Mouse (Mus musculus) heart, adult 18-20 months (tissue): ENCODE measurements at regions not wholly inside any gene's neighbourhood (a gene's known extent, or its start where the extent isn't known, plus 50 kb on each side); places are given as distances from the start of the nearest gene placed in this dataset.
A peak's percentile ranks its signal among the peaks of the same experiment; 100 is the strongest.

Experiments used
- DNase-seq, 2 experiments: peaks; one replicate each; pipeline ENCODE4 v3.0.0; 2021 to 2022; ENCODE audit warnings: mixed read lengths in 1 of 2

DNA sequence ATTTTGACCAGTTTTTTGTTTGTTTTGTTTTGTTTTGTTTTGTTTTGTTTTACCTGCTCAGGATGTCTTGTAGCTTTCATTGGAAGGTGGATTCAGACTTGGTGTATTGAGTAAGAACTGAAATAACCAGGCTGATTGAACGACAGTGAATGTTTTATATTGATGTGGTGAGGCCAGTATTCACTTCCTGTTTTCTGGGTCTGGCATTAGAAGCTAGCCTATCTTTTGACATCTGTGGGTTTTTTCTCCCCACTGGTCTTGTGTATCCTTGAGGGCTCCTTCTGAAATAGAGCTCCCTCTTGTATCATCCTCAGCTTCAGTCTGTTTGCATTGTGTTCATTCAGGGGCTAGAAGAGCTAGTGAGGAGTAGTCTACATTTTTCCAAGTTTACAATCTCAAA, 175.5 kb downstream of the 1700129C05Rik start:
- DNase-seq: no peak

DNA sequence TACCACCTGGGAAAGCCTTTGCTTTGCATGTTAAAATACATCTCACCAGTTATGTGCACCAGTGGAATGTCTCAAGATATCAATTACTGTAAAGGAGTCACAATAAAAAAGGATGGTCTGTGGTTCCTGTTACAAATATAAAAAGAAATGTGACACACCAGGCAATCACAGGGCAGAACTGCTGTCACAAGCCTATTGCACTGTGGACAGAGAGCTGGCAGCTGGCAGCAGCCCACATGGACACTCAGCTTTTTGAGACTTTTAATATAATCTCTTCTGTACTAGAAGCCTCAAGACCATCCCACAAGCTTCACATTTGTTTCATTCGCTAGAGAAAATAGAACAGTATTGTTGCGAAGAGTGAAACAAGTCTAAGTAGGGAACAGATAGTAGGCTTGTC, 197.7 kb downstream of the 1700129C05Rik start:
- no peak for DNase-seq

DNA sequence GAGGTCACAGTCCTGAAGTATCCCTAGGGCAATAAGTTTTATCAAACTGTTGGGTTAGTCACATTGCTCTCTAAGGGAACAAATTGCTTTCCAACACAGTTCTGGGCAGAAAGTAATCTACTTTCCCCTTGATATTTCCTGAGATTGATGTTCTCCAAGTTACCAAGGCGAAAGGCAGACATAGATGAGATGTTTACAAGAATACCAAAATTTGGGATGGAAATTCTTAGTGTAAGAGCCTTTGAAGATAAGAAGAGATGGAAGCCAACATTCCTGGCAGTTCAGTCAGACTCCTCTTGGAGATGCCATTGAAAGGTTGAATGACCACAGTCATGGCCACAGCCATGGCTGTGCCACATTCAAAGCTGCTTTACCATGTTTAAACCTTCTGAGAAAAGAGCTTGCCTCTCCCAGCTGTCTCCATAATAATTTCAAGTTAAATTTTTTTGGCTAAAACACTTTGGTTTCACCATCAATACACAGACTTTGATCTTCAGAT, 199.4 kb downstream of the 1700129C05Rik start:
- peak; percentile 5 to 22 for DNase-seq

DNA sequence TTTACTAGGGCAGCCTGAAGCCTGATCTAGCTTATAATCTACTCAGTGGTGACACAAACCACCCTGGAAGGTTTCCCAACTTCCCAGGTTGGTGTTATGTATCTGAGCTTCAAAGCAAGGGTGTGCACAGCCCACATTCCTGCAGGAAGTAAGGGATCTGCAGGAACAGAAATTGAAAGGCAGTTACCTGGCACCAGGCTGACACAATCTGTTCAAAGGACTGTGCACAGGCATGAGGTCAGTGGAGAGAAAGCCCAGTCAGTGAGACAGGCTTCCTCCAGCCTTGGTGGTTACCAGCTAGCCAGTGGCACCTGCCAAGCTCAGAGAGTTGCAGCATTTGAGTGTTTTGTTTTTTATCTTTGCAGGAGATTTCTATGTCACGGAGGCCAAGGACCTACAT, 203.6 kb downstream of the 1700129C05Rik start:
- DNase-seq: no peak

DNA sequence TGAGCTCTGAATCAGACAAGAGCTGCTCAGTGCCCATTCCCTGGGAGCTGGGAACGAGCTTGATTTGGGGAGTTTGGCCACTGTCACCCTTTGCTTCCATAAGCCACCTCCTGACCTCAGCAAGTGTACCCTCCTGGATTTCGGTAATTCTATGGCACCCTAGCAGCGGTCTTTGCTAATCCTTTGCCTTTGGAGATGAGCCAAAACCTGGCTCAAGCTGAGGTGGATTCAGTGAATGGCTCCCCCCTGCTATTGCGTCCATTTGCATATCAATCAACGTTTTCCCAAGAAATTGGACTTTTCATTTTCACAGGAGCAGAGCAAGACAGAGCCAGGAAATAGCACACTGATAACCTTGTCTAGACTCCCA, 204.1 kb downstream of the 1700129C05Rik start:
- DNase-seq: no peak

DNA sequence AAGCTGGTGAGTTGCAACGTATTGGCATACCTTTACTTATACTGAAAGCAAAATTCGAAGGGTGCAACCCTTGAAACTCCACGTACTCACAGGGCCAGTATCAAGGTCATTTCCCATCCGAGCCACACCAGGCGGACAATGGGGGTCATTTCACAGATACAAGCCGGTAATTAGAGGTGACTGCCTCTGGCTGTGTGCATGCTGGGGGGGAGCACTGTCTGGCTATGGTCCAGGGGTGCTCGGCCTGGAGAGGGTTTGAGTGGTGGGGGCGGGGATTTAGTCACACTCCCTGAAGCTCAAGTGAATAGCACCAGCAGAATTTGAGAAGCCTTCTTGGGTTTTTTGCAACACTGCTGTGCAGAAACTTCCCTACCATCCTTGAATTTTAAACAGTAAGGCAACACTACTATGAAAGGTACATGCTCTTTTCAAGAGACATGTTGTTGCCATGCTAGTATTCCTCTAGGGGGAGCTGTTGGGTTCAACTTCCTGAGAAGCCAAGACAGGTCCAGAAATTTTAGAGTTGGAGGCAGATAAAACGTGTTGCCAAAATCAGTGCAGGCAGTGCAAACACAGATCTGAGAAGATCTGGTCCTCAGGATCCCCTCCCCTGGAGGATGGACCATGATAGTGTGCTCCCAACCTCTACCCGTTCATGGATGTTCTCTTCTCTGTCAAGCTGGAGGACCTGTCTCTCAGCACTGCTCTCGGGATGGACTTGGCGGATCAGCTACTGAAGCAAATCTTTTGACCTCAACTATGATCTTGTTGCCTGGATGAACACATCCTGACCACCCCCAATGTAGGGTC, 204.7 kb downstream of the 1700129C05Rik start:
- no peak for DNase-seq

DNA sequence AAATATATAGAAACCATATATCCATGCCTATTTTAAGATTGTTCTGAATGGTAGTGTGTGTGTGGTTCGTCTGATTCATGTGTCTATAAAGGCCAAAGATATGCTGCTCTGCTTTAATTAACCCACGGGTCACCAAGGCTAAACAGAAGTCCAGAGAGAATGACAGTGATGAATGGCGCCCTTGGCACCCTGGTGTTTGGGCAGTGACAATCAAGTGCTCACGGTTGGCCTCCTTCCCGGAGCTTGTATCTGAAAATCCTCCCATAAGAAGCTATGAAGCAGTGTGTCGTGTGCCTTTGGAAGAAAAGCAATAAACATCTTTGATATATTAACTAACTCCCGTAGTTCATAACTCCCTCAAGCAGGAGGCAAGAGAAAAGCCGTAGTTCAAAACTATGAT, 205.4 kb downstream of the 1700129C05Rik start:
- DNase-seq: peak; percentile 35 to 47

DNA sequence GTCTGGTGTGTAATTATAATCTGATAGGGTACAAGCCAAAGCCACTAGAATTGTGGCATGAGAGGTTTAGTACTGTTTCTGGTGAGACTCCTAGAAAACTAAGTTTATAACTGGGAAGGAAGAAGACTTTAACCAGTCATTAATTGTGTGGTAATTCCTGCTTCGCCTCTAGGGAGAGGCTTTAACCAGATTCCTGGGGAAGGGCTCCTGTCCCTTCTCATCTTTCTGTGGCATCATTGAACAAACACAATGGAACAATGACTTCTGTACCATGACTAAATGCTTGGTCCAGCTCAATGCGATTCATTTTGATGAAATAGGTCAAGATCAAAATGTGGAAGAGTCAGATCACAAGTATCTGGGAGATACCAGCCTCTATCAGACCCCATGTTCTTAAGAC, 206.6 kb downstream of the 1700129C05Rik start:
- DNase-seq: no peak

DNA sequence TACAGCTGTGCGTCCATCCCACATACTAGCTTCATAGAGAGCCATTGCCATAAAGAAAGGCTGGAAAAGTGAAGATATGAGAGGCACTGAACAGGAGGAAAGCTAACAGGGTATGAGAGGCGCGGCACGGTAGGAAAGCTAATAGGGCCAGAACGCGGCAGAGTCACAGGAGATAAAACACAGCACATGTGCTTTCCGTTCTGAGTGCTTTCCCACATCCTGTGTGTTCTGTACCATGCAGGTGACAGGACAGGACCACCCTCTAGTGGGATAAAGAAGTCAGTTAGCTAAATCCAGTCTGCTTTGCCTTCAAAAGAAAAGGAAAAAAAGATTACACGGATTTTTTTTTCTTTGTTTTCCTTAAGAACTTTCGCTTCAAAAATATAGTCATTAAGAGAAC, 224.8 kb downstream of the 1700129C05Rik start:
- no peak for DNase-seq

DNA sequence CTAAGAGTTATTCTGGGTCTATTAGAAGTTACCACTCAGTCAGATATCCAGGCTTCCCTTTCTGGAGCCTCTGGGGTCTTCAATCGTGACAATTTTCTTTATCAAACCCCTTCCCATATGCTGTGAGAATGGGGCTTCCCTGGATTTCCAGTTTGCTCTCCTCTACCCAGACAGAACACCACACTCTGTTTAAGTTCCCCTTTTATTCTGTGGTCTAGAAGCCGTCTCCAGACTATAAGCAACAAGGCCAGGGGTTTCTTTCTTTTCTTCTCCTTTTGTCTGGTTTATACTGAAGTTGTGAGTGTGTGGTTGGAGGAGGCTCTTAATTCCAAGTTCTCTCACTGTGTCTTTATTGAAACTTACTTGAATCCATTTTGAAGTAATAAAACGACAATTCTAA, 225.5 kb downstream of the 1700129C05Rik start:
- DNase-seq: no peak

DNA sequence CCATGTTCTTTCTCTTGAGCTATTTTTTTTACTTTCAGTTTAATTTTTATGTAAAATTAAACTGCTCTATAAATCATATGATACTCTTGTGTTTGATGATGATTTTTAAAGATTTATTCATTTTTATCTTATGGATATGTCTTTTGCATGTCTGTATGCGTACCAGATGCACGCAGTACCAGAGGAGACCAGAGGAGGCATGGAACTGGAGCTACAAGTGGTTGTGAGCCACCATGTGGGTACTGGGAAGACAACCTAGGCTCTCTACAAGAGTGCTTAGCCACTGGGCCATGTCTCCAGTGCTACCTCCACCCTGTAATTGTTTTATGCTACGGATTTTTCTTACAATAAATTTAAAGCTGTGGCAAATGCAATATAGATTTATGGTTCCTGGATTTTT, 227.8 kb downstream of the 1700129C05Rik start:
- DNase-seq: no peak

DNA sequence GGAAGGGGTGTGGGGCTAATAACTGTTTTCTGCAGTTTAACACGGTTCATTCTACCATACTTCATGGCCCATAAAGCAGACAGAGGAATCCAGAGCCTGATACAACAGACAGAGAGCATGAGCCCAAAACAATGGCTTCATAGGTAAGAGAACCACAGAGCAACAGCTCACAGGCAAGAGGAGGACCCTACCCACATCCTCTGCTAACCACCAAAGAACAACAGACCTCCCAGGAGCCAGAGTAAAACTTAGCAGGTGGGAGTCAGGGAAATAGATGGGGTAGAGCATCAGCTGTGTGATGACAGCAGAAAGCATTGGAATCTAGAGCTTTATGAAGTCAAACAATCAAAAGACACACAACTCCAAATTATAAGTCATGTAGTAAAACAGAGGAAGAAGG, 231.8 kb downstream of the 1700129C05Rik start:
- no peak for DNase-seq

DNA sequence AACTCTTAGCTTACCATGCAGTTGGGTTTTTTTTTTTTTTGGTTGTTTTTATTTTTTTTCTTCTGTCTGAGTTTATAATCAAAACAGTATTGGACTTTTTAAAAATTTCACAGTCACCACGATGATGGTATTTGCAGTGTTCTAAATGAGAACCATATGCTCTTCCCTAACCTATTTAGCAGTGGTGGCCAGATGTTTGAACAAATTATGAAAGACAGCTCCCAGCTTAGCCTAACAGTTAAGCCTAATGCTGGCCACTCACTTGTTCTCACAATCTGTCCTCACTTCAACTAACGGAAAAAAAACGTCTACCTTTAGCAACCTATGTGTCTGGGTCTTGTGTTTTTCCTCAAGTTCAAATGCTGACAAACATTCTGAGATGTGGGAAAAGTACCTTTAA, 234.8 kb downstream of the 1700129C05Rik start:
- DNase-seq: no peak

DNA sequence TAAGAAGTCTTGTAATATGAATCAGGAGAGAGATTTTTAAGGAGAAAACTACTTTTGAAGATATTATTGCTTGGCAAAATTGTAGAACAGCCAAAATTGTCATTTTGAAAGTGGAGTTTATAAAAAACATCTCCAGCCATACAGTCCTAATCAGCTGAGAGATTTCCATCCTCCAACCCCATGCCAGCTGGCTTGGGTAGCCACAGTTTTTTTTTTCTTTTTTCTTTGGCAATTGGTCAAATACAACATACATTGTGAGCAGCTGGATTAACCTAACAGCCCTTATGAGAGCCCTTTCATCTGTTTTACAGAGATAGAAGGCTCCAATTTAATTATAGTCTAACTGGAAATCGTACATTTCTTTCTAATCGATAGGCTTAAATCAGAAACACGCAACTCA, 235.3 kb downstream of the 1700129C05Rik start:
- no peak for DNase-seq

DNA sequence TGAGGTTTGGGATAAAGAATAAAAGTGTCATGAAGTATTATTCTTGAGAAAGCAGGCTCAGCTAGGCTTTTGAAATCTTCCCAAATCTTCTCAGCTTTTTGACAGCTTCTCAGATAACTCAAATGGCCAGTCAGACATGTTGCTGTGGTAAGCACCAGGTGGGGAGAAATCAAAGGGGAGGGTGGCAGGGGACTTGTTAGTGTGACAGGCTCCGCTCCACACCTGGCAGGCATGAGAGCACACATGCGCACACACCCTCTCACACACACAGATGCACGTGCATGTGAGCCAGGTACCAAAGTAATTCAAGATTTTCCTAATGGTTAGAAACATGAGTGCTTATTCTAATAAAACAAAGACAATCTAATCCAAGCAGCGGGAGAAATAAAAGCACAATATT, 236.1 kb downstream of the 1700129C05Rik start:
- no peak for DNase-seq

DNA sequence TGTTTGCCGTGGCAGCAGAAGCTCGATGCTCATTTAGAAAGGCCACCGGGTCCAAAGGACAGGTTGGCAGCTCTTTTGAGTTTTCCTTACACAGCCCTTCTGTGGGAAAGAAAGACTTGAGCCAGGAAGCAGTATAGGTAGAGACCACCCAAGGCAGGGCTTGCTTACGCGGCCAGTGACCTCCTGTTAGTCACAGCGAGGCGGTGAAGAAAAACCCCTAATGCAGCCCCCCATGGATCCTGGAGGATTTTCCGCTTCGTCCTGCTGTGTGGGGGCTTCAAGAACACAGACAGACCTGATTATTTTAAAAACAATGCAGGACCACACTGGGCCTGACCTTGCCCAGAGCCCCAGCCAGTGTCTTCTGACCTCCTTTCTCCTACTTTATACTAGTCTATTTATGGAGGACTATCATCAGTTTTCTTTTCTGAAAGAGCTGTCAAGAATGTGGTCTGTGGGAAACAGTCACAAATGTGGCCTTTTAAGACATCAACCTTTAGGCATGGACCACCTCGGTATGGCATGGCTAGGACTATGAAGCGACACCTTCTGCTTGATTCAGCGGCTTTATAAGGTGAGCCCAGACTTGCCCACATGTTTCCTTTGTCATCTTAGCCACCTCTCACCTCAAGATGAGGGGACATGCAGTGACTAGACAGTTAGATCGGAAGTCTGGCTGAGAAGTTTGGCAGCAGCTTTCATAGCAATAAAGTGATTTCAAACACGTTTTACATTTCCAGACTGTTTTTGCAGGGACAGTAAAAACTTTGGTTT, 274.3 kb downstream of the 1700129C05Rik start:
- no peak for DNase-seq

DNA sequence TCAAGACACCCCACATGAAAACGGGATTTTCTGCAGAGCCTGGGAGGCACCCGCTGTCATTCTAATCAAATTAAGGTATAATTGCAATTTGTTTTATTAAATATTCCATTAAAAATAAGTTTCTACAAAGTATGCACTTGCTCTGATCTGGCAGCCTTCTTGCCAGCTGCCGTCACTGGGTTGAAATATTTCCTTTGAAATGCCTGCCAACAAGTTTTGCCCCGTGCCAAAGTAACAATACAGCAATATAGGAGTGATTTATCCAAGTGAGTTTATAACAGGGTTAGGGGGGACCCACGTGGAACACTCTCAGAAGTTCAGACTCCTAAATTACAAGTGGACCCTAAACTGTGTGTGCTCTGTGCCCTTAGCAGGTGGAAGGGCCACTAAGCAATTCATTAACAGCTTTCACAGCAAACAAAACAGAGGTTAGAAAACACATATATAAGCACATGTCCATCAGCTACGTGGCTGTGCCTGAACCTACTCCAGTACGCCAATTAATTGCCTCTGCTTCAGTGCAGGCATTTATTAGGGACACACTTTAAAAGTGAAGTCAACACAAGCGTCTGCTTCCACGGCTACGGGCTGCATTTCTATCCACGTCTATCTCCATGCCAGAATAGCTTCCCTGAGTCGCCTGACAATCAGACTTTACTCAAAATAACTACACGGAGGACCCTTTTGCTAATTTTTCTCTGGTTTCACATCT, 275.1 kb downstream of the 1700129C05Rik start:
- peak in 1 of 2 experiments; percentile 13 for DNase-seq

DNA sequence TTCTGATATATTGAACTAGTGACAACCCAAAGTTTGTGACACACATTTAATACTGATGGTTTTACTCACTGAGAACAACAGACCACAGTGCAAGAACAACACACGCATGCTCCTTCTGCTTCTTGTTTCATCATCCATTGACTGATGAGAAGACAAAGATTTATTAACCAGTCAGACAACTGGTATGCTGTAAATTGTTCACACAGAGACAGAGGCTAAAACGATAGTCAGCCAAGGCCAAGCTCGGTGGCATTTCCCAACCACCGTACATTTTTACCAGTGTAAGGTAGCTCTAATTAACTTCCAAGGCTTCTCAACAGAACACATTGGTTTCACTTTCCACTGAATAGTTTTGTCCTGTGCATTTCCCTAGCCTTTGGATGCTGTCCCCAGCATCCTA, 287.8 kb downstream of the 1700129C05Rik start:
- no peak for DNase-seq

DNA sequence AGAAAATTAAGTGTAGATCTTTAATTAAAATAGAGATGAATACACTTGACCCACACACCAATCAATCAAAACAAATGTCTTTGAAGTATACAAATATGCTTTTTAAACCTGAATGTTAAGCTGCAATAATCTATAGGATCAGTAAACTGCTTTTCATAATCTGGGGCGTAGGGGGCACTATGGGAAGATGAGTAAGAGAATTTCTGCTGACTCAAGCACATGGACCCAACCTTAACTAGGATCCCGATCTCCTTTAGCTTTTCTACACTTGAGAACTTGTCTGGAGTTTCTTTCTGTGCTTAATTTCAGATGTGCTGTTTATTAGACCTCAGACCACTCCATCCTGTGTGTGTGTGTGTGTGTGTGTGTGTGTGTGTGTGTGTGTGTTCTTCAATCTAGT, 298.1 kb downstream of the 1700129C05Rik start:
- DNase-seq: no peak

DNA sequence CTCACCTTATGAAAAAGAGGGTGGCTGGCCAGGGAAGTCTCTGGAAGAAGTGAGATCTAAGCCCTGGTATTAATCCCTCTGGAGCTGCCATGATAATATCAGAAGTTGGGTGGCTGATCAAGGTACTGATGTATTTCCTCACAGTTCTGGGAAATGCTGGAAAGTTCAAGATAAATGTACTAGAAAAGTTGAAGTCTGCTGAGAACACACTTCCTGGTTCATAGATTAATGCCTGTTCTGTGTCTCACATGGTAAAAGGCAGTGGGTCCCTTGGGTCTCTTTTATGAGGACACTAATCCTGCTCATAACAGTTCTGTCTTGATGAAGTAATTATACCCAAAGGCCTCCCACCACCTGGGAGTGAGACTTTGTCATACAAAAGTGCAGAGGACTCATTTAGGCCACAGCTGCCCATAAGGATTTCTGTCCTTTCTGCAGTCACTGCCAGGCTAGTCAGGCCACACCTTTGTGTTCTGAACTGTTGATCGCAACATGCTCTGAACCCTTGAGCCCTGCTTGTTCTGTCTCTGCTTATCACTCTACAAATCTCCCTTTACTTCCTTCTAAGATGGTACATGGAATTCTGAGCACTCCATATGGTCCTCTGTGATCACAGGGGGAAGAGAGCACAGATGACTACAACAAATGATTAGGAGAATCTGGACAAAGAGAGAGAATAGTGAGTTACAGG, 300.4 kb downstream of the 1700129C05Rik start:
- DNase-seq: no peak

DNA sequence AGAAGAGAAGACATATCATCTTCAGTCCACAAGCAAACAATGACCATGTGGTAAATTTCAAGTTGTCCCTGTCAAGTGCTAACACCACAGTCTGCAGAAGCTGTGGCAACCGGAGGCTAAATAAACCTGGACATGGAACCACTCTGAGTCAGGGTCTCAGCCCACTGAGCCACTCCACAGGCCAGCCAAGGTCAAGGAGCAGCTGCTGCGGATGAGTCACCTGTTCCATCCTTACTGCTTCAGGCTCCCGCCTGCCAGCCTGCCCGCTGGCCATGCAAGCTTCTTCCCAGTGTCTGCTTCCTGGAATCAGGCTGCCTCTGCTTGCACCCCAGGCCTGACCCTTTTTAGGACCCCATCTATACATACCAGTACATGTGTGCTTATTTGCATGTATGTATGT, 319.8 kb downstream of the 1700129C05Rik start:
- DNase-seq: no peak

DNA sequence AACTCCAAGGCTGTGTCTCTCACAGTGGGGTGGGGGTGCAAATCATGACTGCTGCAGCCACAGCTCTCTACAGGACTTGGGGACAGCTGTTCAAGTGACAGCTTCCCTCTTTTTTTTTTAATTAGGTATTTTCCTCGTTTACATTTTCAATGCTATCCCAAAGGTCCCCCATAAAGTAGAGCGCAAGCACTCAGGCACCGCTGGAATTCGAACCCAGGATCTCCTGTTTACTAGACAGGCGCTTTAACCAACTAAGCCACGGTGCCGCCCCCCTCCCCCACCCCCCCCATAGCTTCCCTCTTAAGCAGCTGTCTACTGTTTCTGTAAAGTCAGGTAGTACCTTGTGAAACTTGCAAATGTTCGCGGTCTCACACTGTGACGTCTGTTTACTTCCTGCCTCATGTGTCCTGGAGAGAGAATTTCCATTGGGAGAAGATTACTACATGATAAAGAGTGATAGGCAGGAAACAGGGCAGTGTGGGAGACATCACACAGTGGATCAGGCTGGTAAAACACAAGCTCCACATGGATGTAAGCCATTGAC, 324.7 kb downstream of the 1700129C05Rik start:
- DNase-seq: no peak
